Mouse (Mus musculus) kidney, adult 2 months (tissue): ENCODE data around the gene Naaladl1.

Experiments
- CTCF ChIP-seq: fragments of 200-500 bp; conservative IDR thresholded peaks from 2 replicates; pipeline ENCODE4 v1.5.1; 2011; ENCODE audit warnings: low read depth, mild to moderate bottlenecking, control low read depth, low read length, moderate library complexity, mixed read lengths; ENCODE audit not compliant: insufficient read depth, insufficient read length
- POLR2A ChIP-seq: fragments of 200-500 bp; IDR thresholded peaks from one replicate; pipeline ENCODE4 v1.6.1; 2011; ENCODE audit warnings: low read depth, low read length, control low read depth

- TF ChIP-seq POLR2A (no peak), CTCF (no peak)
These were observed 23.4 kb upstream of the Naaladl1 start, which contains the start of gene Gm28374 for GRCm38 (mm10) chr19:6082156-6082555.
